Mouse (Mus musculus) kidney, embryonic 16.5 days (tissue): Measurements from ENCODE around the gene Vwf. TPM values are rescaled to one million over a fixed set of nuclear protein-coding genes. Genes with fewer than 3 reads are reported as not detected.

Source experiments
- ATAC-seq: fragments of 200-750 bp; cut with Nextera tagmentation; 2 replicates; pipeline ENCODE4 v1.8.0; 2017; ENCODE audit warnings: moderate TSS enrichment; ENCODE audit not compliant: low FRiP score, low TSS enrichment
- H3K27ac ChIP-seq: fragments of 300-500 bp; sonication (generic); 2 replicates; pipeline ENCODE4 v1.5.1; 2014; ENCODE audit warnings: low read length
- H3K27me3 ChIP-seq: fragments of 300-500 bp; sonication (generic); 2 replicates; pipeline ENCODE4 v1.6.1; 2014; ENCODE audit warnings: low read length, control low read depth, mixed read lengths; ENCODE audit not compliant: insufficient read depth
- H3K36me3 ChIP-seq: fragments of 300-500 bp; sonication (generic); 2 replicates; pipeline ENCODE4 v1.6.1; 2014; ENCODE audit warnings: low read length, control low read depth, mixed read lengths; ENCODE audit not compliant: insufficient read depth
- H3K4me1 ChIP-seq: fragments of 300-500 bp; sonication (generic); 2 replicates; pipeline ENCODE4 v1.6.1; 2014; ENCODE audit warnings: low read length, control low read depth, mixed read lengths; ENCODE audit not compliant: insufficient read depth
- H3K4me2 ChIP-seq: fragments of 300-500 bp; sonication (generic); replicated peaks from 2 replicates; pipeline ENCODE4 v1.6.1; 2014; ENCODE audit warnings: low read depth, low read length
- H3K4me3 ChIP-seq: fragments of 300-500 bp; sonication (generic); 2 replicates; pipeline ENCODE4 v1.5.1; 2014; ENCODE audit warnings: mild to moderate bottlenecking, low read length
- H3K9ac ChIP-seq: fragments of 300-500 bp; sonication (generic); replicated peaks from 2 replicates; pipeline ENCODE4 v1.6.1; 2014; ENCODE audit warnings: low read length
- H3K9me3 ChIP-seq: fragments of 300-500 bp; sonication (generic); 2 replicates; pipeline ENCODE4 v1.6.1; 2016; ENCODE audit warnings: low read length, control low read depth
- WGBS: fragments of 180-500 bp; shearing (Covaris S2); extraction: QIAGEN DNeasy Blood & Tissue Kit; methylation state at CpG from one replicate; pipeline ENCODE4 v1.1.7; 2014; 5-methylcytosine and 5-hydroxymethylcytosine counted together
- polyA plus RNA-seq: library from polyadenylated mRNA; unstranded; fragments of >200 nt; fragmentation: Nextera tagmentation; extraction: Ambion mirVana; gene quantifications from 2 replicates; pipeline ENCODE4 v1.2.1, GENCODE M21; 2015

Gene Vwf
- polyA plus RNA-seq, 1 experiment from 2014 or later: 5.4 TPM

- WGBS: 29% methylated on average over 4 of the region's 4 CpGs
- H3K27me3 ChIP-seq: no peaks in the 10 kb centered on the region
- H3K4me1 ChIP-seq: no peaks in the 10 kb centered on the region
- no peak overlapping the region for H3K9ac ChIP-seq
- H3K9me3 ChIP-seq: no peaks in the 10 kb centered on the region
- H3K27ac ChIP-seq: no peak overlapping the region
- H3K4me3 ChIP-seq: no peak overlapping the region
- H3K36me3 ChIP-seq: no peaks in the 10 kb centered on the region
- no peak for ATAC-seq
- no peak overlapping the region for H3K4me2 ChIP-seq
These were observed 93.9 kb downstream of the Vwf start for GRCm38 (mm10) chr6:125640486-125640885.

GRCm38 (mm10) chr6:125641146-125641545 lies 94.6 kb downstream of the Vwf start:
- H3K9ac ChIP-seq: no peak overlapping the region
- no peak overlapping the region for H3K27ac ChIP-seq
- H3K4me2 ChIP-seq: no peak overlapping the region
- ATAC-seq: no peak
- H3K9me3 ChIP-seq: no peaks in the 10 kb centered on the region
- H3K27me3 ChIP-seq: no peaks in the 10 kb centered on the region
- H3K4me1 ChIP-seq: no peaks in the 10 kb centered on the region
- no peak overlapping the region for H3K4me3 ChIP-seq
- H3K36me3 ChIP-seq: no peaks in the 10 kb centered on the region
- 85% methylated on average over 8 of the region's 8 CpGs for WGBS

DNA sequence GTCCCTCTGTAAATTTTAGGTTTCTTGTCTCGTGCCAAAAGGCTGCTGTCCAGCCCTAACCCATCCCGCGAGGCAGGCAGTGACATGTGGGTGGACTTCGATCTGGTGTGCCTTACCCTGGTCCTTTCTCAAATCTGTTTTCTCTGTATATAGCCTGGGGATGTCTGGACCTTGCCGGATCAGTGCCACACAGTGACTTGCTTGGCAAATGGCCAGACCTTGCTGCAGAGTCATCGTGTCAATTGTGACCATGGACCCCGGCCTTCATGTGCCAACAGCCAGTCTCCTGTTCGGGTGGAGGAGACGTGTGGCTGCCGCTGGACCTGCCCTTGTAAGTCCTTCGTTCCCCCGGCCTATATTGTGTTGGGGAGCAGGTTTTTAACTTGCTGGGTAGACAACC lies 102.4 kb downstream of the Vwf start:
- H3K9me3 ChIP-seq: no peaks in the 10 kb centered on the region
- no peaks in the 10 kb centered on the region for H3K36me3 ChIP-seq
- H3K27ac ChIP-seq: no peak overlapping the region
- H3K4me1 ChIP-seq: no peaks in the 10 kb centered on the region
- no peak overlapping the region for H3K4me3 ChIP-seq
- ATAC-seq: no peak
- WGBS: 74% methylated on average over 12 of the region's 12 CpGs
- no peak overlapping the region for H3K9ac ChIP-seq
- H3K4me2 ChIP-seq: no peak overlapping the region
- H3K27me3 ChIP-seq: no peaks in the 10 kb centered on the region

GRCm38 (mm10) chr6:125651335-125651734 lies 104.8 kb downstream of the Vwf start:
- H3K9ac ChIP-seq: no peak overlapping the region
- no peak overlapping the region for H3K4me2 ChIP-seq
- H3K27me3 ChIP-seq: no peaks in the 10 kb centered on the region
- H3K36me3 ChIP-seq: no peaks in the 10 kb centered on the region
- no peak for ATAC-seq
- no peak overlapping the region for H3K4me3 ChIP-seq
- no peak overlapping the region for H3K27ac ChIP-seq
- H3K9me3 ChIP-seq: no peaks in the 10 kb centered on the region
- H3K4me1 ChIP-seq: no peaks in the 10 kb centered on the region
- WGBS: 81% methylated on average over 3 of the region's 3 CpGs

- Histone ChIP-seq H3K27ac (no peak overlapping the region), H3K4me3 (no peak overlapping the region), H3K9ac (no peak overlapping the region), H3K4me2 (no peak overlapping the region), H3K4me1 (no peaks in the 10 kb centered on the region), H3K9me3 (no peaks in the 10 kb centered on the region), H3K27me3 (no peaks in the 10 kb centered on the region), H3K36me3 (no peaks in the 10 kb centered on the region)
- WGBS: 49% methylated on average over 1 of the region's 1 CpGs
- ATAC-seq: no peak
These were observed 106.8 kb downstream of the Vwf start for GRCm38 (mm10) chr6:125653416-125653815.

GRCm38 (mm10) chr6:125656921-125657320 lies 110.3 kb downstream of the Vwf start:
- Histone ChIP-seq H3K9ac (no peak overlapping the region), H3K4me1 (no peaks in the 10 kb centered on the region), H3K4me2 (no peak overlapping the region), H3K36me3 (no peaks in the 10 kb centered on the region), H3K27ac (no peak overlapping the region), H3K27me3 (no peaks in the 10 kb centered on the region), H3K4me3 (no peak overlapping the region), H3K9me3 (no peaks in the 10 kb centered on the region)
- no peak for ATAC-seq
- 81% methylated on average over 13 of the region's 13 CpGs for WGBS

- Histone ChIP-seq H3K4me3 (no peak overlapping the region), H3K9me3 (no peaks in the 10 kb centered on the region), H3K36me3 (no peaks in the 10 kb centered on the region), H3K27ac (no peak overlapping the region), H3K27me3 (no peaks in the 10 kb centered on the region), H3K9ac (no peak overlapping the region), H3K4me1 (no peaks in the 10 kb centered on the region), H3K4me2 (no peak overlapping the region)
- 74% methylated on average over 5 of the region's 5 CpGs for WGBS
- ATAC-seq: no peak
These were observed 111.4 kb downstream of the Vwf start for GRCm38 (mm10) chr6:125657966-125658365.

GRCm38 (mm10) chr6:125661106-125661877 lies 114.7 kb downstream of the Vwf start:
- WGBS: 48% methylated on average over 14 of the region's 14 CpGs
- ATAC-seq: no peak
- Histone ChIP-seq H3K4me1 (no peaks in the 10 kb centered on the region), H3K4me3 (no peak overlapping the region), H3K9ac (no peak overlapping the region), H3K27me3 (no peaks in the 10 kb centered on the region), H3K36me3 (no peaks in the 10 kb centered on the region), H3K27ac (no peak overlapping the region), H3K4me2 (no peak overlapping the region), H3K9me3 (no peaks in the 10 kb centered on the region)

DNA sequence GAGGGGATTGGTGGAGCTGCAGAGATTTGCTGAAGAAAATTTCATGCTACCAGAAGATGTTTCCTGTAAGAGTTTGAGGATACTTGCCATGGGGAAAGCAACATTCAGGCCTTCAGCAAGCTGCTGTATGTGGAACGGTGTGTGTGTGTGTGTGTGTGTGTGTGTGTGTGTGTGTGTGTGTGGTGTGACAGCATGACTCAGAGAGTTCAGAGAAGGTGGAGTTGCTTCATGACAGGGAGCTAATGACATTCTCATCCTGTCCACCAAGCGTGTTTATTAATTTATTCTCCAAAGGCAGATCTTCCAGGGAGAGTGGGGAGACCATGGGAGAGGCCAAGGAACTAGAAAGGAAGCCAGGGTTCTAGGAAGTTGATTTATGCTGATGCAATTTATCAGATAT lies 117.3 kb downstream of the Vwf start:
- no peak overlapping the region for H3K4me3 ChIP-seq
- no peak overlapping the region for H3K27ac ChIP-seq
- no peak overlapping the region for H3K9ac ChIP-seq
- H3K9me3 ChIP-seq: no peaks in the 10 kb centered on the region
- no peak overlapping the region for H3K4me2 ChIP-seq
- ATAC-seq: no peak
- H3K27me3 ChIP-seq: no peaks in the 10 kb centered on the region
- H3K4me1 ChIP-seq: no peaks in the 10 kb centered on the region
- 62% methylated on average over 2 of the region's 2 CpGs for WGBS
- H3K36me3 ChIP-seq: no peaks in the 10 kb centered on the region

- 84% methylated on average over 3 of the region's 3 CpGs for WGBS
- no peak for ATAC-seq
- Histone ChIP-seq H3K9ac (no peak overlapping the region), H3K4me3 (no peak overlapping the region), H3K4me1 (no peaks in the 10 kb centered on the region), H3K27ac (no peak overlapping the region), H3K27me3 (no peaks in the 10 kb centered on the region), H3K4me2 (no peak overlapping the region), H3K36me3 (no peaks in the 10 kb centered on the region), H3K9me3 (no peaks in the 10 kb centered on the region)
These were observed 125.3 kb downstream of the Vwf start for GRCm38 (mm10) chr6:125671835-125672234.
